Mouse (Mus musculus) testis, adult 2 months (tissue): Measurements from ENCODE around the gene Gm49486. TPM values are rescaled to one million over a fixed set of nuclear protein-coding genes. Genes with fewer than 3 reads are reported as not detected.

Experiments
- H3K27ac ChIP-seq: fragments of 200-500 bp; 2 replicates; pipeline ENCODE4 v1.5.1; 2012; ENCODE audit warnings: low read depth, low read length; ENCODE audit not compliant: control insufficient read depth, insufficient read depth
- H3K27me3 ChIP-seq: fragments of 200-500 bp; 2 replicates; pipeline ENCODE4 v1.6.1; 2012; ENCODE audit warnings: mild to moderate bottlenecking, low read length, moderate library complexity; ENCODE audit not compliant: control insufficient read depth, insufficient read depth
- H3K36me3 ChIP-seq: fragments of 200-500 bp; 2 replicates; pipeline ENCODE4 v1.6.1; 2012; ENCODE audit warnings: mild to moderate bottlenecking, low read length; ENCODE audit not compliant: control insufficient read depth, insufficient read depth
- H3K4me1 ChIP-seq: fragments of 200-500 bp; 2 replicates; pipeline ENCODE4 v1.6.1; 2012; ENCODE audit warnings: low read length; ENCODE audit not compliant: control insufficient read depth, insufficient read depth
- H3K4me3 ChIP-seq: fragments of 200-500 bp; 2 replicates; pipeline ENCODE4 v1.5.1; 2012; ENCODE audit warnings: low read depth, mild to moderate bottlenecking, low read length, moderate library complexity, mixed read lengths; ENCODE audit not compliant: control insufficient read depth
- CTCF ChIP-seq: fragments of 200-500 bp; IDR thresholded peaks from 2 replicates; pipeline ENCODE4 v1.5.1; 2012; ENCODE audit warnings: low read depth, mild to moderate bottlenecking, inconsistent platforms, low read length, moderate library complexity; ENCODE audit not compliant: control insufficient read depth, insufficient read depth, insufficient replicate concordance
- POLR2A ChIP-seq: fragments of 200-500 bp; IDR thresholded peaks from 2 replicates; pipeline ENCODE4 v1.6.1; 2012; ENCODE audit warnings: low read depth, mild to moderate bottlenecking, inconsistent platforms, low read length, moderate library complexity; ENCODE audit not compliant: control insufficient read depth
- polyA plus RNA-seq: library from polyadenylated mRNA; depleted of rRNA; stranded (reverse); fragments of >200 nt; gene quantifications from 2 replicates; pipeline ENCODE4 v1.2.3, GENCODE M21; 2012

The Gm49486 gene
- polyA plus RNA-seq, 1 experiment: 0.10 TPM

GRCm38 (mm10) chr15:79262375-79262774 is 33.2 kb downstream of the Gm49486 start:
- TF ChIP-seq POLR2A (no peak), CTCF (no peak)
- Histone ChIP-seq H3K4me3 (no peak overlapping the region), H3K36me3 (no peaks in the 10 kb centered on the region), H3K27me3 (peaks cover 2% of the 10 kb centered on the region; the same call in 1 of the 2 replicates), H3K27ac (no peak overlapping the region), H3K4me1 (peaks cover 12% of the 10 kb centered on the region)

- H3K36me3 ChIP-seq: no peaks in the 10 kb centered on the region
- TF ChIP-seq CTCF (no peak), POLR2A (no peak)
- H3K27me3 ChIP-seq: peaks cover 2% of the 10 kb centered on the region; the same call in 1 of the 2 replicates
- H3K4me3 ChIP-seq: no peak overlapping the region
- no peak overlapping the region for H3K27ac ChIP-seq
- peaks cover 12% of the 10 kb centered on the region for H3K4me1 ChIP-seq
Measured at GRCm38 (mm10) chr15:79262786-79263309, 33.7 kb downstream of the Gm49486 start.

DNA sequence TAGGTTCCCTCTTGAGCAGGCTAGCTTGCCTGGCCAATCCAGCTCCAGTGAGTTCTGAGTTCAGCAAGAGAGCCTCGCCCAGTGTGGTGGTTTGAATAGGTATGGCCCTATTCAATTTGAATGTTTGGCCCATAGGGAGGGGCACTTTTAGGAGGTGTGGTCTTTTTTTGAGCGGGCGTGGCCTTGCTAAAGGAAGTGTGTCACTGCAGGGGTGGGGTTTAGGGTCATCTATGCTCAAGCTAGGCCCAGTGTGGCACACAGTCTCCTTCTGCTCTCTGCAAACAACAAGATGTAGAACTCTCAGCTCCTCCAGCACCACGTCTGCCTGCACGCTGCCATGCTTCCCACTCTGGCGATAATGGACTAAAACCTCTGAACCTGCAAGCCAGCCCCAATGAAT is 34.5 kb downstream of the Gm49486 start:
- Histone ChIP-seq H3K27ac (no peak overlapping the region), H3K36me3 (no peaks in the 10 kb centered on the region), H3K4me1 (peaks cover 10% of the 10 kb centered on the region), H3K27me3 (peaks cover 2% of the 10 kb centered on the region; the same call in 1 of the 2 replicates), H3K4me3 (no peak overlapping the region)
- no peak for TF ChIP-seq CTCF
- no peak for TF ChIP-seq POLR2A

DNA sequence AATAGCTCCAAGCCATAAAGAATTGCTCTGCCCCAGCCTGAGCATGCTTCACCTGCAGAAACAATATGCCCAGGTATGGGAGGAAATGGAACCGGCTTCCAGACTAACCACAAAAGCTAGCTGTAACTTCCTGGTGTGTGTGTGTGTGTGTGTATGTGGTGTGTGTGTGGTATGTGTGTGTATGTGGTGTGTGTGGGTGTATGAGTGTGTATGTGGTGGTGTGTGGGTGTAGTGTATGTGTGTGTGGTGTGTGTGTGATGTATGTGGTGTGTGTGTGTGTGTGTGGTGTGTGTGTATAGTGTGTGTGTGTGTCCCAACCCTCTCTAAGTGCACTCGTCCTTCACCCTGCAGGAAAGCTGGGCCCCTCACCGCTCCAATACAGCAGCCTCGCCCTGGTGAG is 36.2 kb downstream of the Gm49486 start:
- Histone ChIP-seq H3K36me3 (no peaks in the 10 kb centered on the region), H3K27me3 (peaks cover 2% of the 10 kb centered on the region; the same call in 1 of the 2 replicates), H3K4me3 (no peak overlapping the region), H3K4me1 (peaks cover 13% of the 10 kb centered on the region), H3K27ac (no peak overlapping the region)
- TF ChIP-seq CTCF: no peak
- TF ChIP-seq POLR2A: no peak

DNA sequence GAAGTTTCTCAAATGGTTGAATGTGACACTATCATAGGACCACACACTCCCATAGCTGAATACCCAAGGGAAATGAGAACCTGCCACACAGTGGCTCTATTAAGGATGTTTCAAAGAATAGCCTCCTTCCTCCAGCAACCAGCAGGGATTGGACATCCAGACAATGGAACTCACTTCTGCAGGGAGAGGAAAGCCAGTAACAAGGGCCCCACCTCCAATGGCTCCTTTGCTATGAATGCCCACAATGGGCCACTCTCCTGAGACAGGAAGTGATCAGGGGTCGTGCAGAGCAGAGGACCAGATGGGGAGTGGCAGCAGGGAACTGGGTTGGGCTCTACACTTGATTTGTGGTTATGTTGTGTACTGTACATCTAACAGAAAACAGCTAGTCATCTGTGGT is 39.3 kb downstream of the Gm49486 start:
- no peak overlapping the region for H3K4me3 ChIP-seq
- H3K36me3 ChIP-seq: no peaks in the 10 kb centered on the region
- no peak overlapping the region for H3K27ac ChIP-seq
- no peaks in the 10 kb centered on the region for H3K27me3 ChIP-seq
- no peak for TF ChIP-seq CTCF
- TF ChIP-seq POLR2A: no peak
- peaks cover 16% of the 10 kb centered on the region for H3K4me1 ChIP-seq

GRCm38 (mm10) chr15:79270317-79271123 is 41.3 kb downstream of the Gm49486 start:
- Histone ChIP-seq H3K4me1 (peaks cover 16% of the 10 kb centered on the region), H3K27me3 (no peaks in the 10 kb centered on the region), H3K4me3 (peak overlapping the region; percentile 60), H3K27ac (no peak overlapping the region), H3K36me3 (no peaks in the 10 kb centered on the region)
- TF ChIP-seq CTCF: no peak; the same call in 1 of the 2 replicates
- no peak for TF ChIP-seq POLR2A

DNA sequence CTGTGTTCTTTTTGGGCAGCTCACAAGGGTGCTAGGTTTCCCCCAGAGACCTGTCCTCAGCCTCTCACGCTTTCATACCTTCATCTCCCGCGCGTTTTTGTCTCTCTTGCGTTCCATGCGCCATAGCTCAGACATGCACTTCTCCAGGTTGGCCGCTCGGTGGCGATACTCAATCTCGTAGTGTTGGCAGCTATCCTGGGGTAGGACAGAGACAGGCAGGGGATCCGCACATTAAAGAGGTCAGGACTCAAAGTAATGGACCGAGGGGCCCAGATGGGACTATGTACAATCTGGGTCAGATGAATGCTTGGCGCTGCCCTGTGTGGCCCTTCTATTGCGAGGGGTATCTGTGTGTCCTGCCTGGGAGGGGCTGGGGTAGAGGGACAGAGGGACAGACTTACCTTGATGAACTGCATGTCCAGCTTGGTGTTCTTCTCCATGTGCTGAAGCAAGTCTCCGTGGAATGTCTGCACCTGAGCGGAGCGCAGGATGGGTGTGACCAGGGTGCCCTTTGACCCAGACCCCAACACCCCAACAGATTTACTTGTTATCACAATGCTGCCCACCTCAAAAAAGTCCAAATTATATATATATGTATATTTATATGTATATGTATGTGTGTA is 42.0 kb downstream of the Gm49486 start:
- Histone ChIP-seq H3K27me3 (no peaks in the 10 kb centered on the region), H3K4me3 (peak overlapping the region; percentile 60; the same call in 1 of the 2 replicates), H3K36me3 (no peaks in the 10 kb centered on the region), H3K4me1 (peaks cover 16% of the 10 kb centered on the region), H3K27ac (no peak overlapping the region)
- TF ChIP-seq CTCF: peak; percentile 74; the same call in 1 of the 2 replicates
- no peak for TF ChIP-seq POLR2A
